ENCODE assay signal across 8 mouse cellular contexts in the genomic region with DNA sequence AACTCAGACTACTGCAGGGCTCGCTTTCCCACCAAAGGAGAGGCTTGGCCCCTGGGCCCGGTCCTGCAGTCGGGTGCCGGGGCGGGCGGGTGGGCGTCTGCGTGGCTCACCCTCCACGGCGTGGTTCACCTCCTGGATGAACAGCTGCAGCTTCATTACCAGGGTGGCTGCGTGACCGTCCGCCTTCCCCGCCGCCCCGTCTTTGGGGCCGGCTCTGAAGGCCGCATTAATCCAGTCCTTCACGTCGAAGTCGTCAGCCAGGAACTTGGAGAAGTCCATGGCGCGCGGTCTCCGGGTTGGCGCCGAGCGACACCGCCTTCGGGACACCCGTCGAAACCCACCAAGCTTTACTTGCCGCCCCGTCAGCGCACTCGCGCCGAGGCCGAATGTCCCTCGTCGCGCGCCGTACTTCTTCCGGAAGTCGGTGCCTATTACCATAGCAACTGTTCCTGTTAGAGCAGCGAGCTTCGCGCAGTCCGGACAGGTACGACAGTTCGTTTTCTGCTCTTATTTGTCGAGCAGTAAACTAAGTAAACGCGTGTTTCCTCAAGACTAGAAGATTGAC. TPM values are rescaled to one million over a fixed set of nuclear protein-coding genes. Genes with fewer than 3 reads are reported as not detected.
DNase-seq lines count a peak whose midpoint lies in the region; ATAC-seq lines count a peak whose summit lies in the region.

A gene (minus strand): TSS at position 405 of the 565 bp plus-strand sequence.

- ATAC-seq in hindbrain, embryonic 14.5 days (ENCODE audit: low FRiP score), result peak; percentile 89

- peak within 1 kb of the TSS; percentile 75 for H3K4me2 ChIP-seq in hindbrain, embryonic 14.5 days (replicated peaks)

- DNase-seq in R1 (ENCODE audit: low read depth, low spot score), result peak; percentile 95
- DNase-seq in cerebellum, postnatal 25 days, result peak; percentile 96 to 98
- peak; percentile 86 to 88 for DNase-seq in frontal cortex, postnatal 25 days (ENCODE audit: low spot score in 2 of 2)
- peak; percentile 97 for DNase-seq in hindbrain, embryonic 14.5 days (ENCODE audit: low spot score)
- peak; percentile 88 to 93 for DNase-seq in layer of hippocampus, postnatal 36 days
- DNase-seq in lung, postnatal 36 days, result peak; percentile 94
- peak; percentile 95 for DNase-seq in retina, postnatal 1 day
- DNase-seq in urinary bladder, adult 18-20 months (ENCODE audit: low spot score in 2 of 2), result peak; percentile 86 to 90

- peaks cover 4% of the 10 kb centered on the region; the same call in 1 of the 2 replicates for H3K4me1 ChIP-seq in hindbrain, embryonic 14.5 days (replicated peaks; ENCODE audit: control insufficient read depth, insufficient read depth, low read length)

- no peak within 1 kb of the TSS for H3K27ac ChIP-seq in hindbrain, embryonic 14.5 days

- H3K36me3 ChIP-seq in hindbrain, embryonic 14.5 days (replicated peaks; ENCODE audit: control insufficient read depth, insufficient read depth), result peaks cover 15% of the 10 kb centered on the region; the same call in 1 of the 2 replicates

- H3K9ac ChIP-seq in hindbrain, embryonic 14.5 days, result peak within 1 kb of the TSS; percentile 42

- no peaks in the 10 kb centered on the region for H3K9me3 ChIP-seq in hindbrain, embryonic 14.5 days (ENCODE audit: control insufficient read depth, low read length)

- peak within 1 kb of the TSS; percentile 64 for H3K4me3 ChIP-seq in hindbrain, embryonic 14.5 days (replicated peaks; ENCODE audit: low read length)

- WGBS in hindbrain, embryonic 14.5 days, result under 1% methylated on average over 55 of the region's 55 CpGs

- no peaks in the 10 kb centered on the region for H3K27me3 ChIP-seq in hindbrain, embryonic 14.5 days (ENCODE audit: control insufficient read depth, insufficient read depth, low read length)

RNA-seq across cellular contexts. Expression of the gene that starts here (rescaled TPM):
- 21.1 and 24.4 TPM in 2 replicates for polyA plus RNA-seq in hindbrain, embryonic 14.5 days (2014; fragmentation: Nextera tagmentation; extraction: Ambion mirVana)
- 10 to 100 TPM; 39.8 to 41.3 TPM for total RNA-seq in layer of hippocampus, postnatal 36 days (2021)
